Mouse (Mus musculus) neutrophil, adult 5-6 weeks (primary cell): ENCODE measurements around the gene Capn12. TPM values are rescaled to one million over a fixed set of nuclear protein-coding genes. Genes with fewer than 3 reads are reported as not detected.

Experiments used
- ATAC-seq: fragments of 151-379, 151-347 bp; 2 replicates; pipeline ENCODE4 v1.8.0; 2017; ENCODE audit warnings: mild to moderate bottlenecking, moderate TSS enrichment; ENCODE audit not compliant: insufficient number of reproducible peaks, poor library complexity, low FRiP score, severe bottlenecking; ENCODE audit errors: extremely low read depth
- total RNA-seq: library from RNA; stranded (forward); fragments of 200-1000 nt; gene quantifications from 2 replicates; pipeline ENCODE4 v1.2.3, GENCODE M21; 2017

Gene Capn12
- total RNA-seq, 1 experiment from 2014 or later: not detected

DNA sequence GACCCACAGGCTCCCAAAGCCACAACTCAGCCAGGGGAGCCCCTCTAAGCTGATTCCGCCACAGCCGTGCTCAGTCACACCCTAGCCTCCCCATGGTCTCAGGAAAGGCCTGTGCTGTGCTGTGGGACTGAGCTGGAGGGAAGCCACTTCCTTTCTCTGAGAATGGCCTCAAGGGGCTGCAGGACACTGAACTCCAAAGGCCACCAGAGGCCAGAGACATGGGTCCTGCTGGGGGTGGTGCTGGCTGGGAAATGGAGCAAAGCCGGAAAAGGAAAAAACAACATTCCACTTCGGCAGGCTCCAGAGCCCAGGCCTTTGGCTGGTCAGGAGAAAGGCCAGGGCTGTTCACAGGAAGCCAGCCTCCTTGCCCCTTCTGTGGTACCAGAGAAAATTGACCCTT is 30.4 kb downstream of the Capn12 start:
- ATAC-seq: no peak

DNA sequence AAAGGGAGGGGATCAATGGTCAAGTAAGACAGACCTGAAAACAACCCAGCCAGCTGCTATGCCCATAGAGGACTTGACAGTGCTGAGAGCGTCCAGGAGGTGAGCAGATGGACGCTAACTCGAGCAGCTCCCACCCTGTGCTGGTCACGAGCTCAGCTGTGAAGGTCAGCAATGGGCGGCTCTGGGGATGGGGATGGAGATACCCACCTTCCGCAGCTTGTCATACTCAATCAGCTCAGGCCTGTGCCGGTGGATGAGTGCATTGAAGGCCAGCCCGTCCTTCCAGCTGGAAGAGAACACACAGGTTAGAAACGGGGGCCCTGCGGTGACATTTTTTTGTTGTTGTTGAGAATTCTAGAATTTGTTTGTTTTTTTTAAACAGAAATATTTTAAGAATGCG is 31.9 kb downstream of the Capn12 start:
- ATAC-seq: no peak

DNA sequence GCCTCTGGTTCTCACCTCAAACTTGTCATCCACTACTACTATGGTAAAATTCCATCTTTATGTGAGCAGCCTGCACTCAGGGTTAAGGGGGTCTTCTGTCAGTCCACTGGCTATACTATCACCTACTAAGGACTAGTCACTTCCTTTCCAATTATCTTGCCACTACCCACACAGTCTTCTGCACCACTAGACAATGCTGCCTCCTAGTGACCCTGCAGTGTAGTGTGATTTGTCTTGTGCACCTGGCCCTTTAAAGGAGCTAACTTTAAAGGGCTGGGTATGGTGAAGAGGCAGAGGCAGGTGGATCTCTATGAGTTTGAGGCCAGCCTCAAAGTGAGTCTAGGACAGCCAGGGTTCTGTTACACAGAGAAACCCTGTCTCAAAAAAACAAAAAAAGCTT is 35.3 kb downstream of the Capn12 start:
- ATAC-seq: peak; percentile 36; the same call in 1 of the 2 replicates

DNA sequence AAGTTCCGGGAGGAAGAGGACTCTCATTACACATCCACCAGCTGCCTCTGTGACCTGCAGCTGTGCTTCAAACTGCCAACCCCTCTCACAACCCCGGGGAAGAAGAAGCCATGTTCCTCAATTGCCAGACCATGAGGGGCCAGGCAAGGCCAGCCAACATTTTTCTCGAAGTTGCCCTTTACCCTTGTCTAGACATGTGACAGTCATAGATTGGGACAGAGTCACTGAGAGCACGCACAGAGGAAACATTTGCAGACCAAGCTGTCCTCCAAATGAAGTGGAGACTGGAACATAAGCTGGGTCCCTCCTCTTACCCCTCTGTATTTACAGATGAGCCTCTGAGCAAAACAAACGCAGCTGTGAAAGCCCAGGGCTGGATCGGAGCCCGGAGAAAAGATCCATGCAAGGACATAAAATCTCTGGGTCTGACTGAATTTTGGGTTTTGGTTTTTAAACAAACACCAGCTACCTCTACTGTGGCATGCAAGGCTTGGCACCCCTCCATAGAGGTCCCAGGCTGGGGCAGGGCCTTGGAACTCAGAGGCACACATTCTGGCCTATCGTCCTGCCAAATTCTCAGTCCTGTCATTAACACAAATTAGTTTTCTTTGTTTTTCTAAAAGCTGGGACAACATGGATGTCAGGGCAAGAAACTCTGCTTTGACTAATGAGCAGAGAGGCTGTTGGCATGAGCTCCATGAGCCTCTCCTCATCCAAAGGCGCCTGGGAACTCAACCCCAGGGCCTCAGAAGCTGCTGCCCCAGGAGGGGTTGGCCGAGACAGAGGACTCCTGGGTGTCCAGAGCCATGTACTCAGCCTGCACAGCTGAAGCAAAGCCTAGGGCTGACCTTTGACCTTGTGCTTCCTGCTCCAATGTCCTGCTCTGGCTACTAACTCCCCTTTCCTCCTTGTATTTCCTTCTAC is 36.5 kb downstream of the Capn12 start:
- ATAC-seq: no peak

DNA sequence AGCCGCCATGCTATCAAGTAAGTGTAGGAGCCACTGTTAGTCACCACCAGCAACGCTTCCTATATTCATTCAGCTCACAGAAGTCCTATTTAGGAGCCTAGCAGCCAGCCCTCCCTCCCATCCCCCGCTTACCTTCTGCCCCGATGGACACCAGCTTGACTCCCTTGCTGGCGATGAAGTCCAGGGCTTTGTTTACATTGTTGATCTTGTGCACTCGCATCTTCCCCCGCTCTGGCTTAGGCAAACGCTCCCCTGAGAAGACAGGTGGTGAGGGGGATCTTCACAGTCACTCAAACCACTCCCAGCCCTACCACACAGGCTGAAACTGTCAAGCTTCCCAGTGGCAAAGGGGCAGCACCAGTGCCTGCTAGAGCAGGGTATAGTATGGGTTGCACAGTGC is 37.3 kb downstream of the Capn12 start:
- no peak for ATAC-seq

DNA sequence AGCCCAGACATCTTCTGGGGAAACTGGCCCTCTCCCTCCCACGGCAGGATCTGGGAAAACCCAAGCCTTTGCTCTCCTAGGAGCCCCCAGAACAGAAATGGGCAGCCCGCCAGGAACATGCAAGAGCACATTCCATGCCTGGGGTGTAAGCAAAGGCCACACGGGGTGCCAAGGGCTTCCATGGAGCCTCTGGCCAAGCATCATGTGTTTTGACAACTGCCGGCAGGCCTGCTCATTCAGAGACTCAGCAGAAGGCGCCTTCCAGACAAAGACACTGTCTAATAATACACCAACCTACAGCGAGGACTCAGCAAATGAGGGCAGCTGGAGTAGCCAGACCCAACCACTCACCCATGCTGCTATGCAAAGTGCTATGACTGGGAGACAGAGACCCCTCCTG is 38.6 kb downstream of the Capn12 start:
- ATAC-seq: no peak

DNA sequence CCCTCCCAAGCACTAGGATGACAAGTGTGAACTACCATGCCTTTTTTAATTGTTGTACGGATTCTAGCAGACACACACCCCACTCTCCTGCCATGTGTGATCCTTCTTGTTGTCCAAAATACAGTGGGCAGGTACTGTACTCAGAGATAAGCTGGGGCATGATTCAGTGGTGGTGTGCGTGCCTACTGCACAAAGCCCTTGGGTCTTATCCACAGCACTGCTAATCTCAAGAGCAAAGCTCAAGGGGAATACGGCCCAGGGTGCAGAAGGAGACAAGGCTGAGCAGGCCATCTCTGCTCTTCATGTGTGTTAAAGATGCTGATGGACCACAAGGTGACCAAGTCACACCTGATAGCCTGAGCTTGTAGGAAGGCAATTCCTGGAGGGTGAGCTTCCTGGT is 40.0 kb downstream of the Capn12 start:
- no peak for ATAC-seq

DNA sequence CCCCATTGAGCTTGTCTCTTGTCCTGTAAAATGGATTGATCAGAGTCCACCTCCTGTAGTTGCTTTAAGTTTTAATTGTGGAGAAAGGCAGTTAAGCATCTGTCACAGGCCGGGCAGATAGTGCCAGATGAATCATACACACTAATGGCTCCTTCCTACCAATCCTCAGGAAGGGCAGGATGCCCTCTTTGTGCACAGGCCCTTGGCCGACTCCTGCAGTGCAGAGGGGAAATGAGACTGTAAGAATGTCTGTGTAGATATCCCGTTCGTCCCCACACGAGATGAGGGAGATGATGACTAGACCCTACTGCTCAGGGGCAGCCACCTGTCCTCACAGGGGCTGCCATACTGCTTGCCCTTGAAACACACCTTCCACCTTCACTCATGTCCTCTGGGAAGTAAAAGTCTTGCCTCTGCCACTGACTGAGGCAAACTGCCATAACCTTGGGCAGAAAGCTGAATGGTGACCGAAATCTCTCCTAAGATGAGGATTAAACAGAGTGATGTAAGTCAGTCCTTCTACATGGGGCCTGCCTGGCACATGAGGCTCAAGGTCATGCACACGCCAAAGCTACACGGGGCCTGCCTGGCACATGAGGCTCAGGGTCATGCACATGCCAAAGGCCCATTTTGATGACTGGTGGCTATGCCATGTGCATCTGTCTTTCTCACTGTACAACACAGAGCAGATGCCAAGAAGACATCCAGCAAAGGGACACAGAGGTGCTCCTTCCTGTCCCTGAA is 40.7 kb downstream of the Capn12 start:
- no peak for ATAC-seq

DNA sequence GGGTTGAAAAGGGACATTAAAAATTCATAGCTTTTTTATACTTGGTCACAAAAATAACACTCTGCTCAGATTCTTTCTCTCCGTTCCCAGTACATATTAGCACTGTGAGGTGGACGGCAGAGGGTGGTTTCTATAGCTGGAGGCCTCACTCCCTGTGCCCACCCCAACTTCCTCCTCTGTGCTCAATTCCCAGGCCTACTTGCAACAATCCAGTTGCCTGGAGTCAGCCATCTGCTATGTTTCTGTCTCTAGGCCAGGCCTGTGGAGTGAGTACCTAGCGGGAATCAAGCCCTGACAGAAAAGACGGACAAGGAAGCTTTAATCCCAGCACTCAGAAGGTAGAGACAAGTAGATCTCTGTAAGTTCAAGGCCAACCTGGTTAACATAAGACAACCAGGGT is 41.4 kb downstream of the Capn12 start:
- no peak for ATAC-seq

DNA sequence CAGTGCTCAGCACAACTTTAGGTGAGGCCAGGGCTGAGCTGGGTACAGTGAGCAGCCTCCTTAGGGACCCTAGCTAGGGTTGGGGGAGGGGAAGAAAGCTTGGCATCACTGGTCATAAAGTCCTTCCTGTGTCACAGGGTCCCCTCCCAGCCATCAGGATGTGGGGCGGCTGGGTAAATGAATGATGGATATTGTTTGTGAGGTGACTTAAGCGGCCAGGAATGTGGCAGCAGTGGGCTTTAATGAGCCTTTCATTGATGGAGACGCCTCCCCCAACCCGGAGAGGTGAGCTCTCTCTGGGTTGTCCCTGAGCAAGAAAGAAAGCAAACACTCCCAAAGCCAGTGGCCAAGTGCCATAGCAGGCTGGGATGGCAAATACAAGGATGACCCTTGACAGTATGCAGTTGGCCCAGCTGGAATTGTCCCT is 42.7 kb downstream of the Capn12 start:
- ATAC-seq: no peak

DNA sequence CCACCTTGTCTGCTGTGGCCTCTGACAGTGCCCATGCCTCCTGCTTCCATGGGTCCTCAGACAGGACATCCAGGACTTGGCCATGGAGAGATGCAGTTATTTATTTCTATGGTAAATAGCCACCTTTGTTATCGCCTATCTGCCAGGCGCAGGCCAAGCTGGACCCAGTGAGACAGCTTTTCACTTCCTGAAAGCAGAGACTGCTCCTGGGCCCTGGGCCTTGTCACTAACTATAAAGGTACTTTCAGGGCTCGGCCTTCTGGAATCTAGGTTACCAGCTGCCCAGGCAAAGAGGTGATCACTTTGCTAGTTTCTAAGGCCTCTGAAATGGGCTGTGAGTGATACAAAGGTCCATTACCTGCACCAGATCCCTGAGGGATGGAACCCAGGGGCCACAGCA is 43.6 kb downstream of the Capn12 start:
- ATAC-seq: no peak

DNA sequence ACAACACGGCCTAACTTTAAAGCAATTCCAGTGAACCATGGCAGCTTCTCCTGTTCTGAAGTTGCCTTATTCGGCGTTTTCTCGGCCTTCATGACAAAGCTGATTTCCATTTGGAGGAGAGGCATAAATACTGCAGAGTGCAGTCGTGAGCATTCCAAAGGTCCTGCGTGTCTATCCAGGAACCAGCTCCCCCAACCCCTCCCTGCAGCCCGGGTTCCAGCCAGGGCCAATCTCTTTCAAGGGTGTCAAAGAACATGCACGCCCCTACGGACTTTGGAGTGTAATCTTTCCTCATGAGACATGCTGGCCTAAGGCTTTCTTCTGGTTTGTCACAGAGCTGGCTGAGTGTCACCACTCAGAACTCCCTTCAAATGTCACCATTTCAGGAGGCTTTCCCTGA is 44.1 kb downstream of the Capn12 start:
- ATAC-seq: no peak

DNA sequence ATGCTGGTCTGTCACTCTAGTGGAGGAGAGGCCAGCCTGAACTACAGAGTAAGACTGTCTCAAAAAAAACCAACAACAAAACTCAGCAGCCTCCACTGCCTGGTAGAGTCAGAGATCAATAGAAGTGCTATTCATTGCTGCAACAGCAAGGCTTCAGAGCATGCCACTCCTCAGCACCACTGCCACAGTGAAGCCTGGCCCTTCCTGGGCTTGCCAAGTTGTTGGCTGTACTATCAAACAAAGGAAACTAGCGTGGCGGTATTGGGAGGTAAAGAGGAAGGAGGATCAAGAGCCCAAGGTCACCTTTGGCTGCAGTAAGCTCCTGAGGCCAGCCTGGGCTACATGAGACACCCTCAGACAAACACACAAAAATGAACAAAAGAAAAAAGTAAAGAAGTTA is 45.0 kb downstream of the Capn12 start:
- ATAC-seq: no peak

DNA sequence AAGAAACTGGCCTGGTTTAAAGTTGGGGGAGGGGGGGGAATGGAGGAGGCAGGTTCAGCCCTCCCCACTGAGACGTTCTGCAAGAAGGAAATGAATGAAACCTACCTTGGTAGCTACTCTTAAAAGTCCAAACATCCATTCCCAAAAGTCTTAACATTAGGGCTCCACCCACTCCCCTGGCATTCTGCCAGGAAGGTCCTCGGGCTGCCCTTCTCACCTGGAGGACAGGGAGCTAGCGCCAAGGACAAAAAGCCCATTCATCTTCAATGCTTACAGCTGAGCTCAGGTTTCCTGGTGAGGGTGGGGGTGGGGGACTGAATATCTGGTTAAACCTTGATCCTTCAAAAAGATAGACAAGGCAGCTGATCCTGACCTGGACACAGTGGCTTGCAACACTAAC is 48.2 kb downstream of the Capn12 start:
- ATAC-seq: no peak

DNA sequence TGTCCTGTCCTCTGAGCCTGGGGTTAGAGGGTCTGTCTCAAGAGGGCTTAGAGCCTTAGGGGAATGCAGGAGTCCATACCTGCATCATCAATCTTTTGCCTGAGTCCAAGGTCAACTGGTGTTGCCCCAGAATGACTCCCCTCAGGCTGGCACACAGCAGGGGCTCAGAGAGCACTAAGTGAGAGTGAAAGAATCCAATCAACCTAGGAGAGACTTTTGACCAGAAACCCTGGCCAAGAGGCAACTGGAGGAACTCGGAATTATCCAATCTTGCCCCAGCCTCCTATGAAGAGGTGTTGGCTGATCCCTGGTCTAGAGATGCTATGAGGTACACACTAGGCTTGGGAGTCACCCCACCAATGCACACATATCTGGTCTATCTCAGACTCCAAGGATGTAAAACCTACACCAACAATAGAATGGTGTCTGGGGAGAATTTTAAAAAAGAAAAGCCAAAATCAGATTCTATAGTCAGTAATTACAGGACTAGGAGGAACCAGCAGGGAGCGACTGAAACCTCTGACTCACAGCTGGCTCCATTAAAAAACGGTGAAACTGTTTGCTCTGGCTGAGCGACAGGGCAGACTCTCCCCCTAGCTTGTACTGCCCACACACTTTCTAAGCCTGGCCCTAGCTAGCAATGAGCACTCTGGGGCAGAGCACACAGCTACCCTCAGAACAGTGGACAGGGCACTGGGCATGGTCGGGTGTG is 49.3 kb downstream of the Capn12 start:
- no peak for ATAC-seq

DNA sequence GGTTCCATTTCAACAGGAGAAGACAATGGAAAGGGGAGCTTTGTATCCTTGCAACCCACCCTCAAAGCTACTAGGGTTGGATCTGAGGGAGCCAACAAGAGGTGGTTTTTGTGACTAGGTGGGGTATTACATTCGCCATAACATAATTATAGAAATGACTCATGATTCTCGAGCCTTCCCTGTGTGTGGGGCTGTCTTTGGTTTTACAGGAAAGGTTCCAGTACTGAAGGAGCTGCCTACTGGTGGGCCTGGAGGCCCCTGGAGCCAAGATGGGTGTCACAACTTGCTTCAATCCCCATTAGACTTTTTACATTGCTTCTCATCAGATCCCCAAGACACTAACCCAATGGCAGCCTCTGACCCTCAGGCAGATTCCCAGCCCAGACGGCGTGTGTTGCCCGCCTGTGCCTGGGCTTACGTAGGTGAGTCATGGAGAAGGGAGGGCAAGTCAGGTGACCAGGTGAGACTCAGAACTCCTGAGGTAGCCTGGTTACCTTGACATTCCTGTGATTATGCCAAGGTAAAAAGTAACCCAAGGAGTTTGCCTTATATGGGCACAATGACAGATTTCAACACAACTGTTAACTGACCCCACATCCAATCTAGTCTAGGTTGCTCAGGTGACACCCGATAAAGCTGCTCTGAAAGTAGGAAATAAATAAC is 49.9 kb downstream of the Capn12 start:
- no peak for ATAC-seq

DNA sequence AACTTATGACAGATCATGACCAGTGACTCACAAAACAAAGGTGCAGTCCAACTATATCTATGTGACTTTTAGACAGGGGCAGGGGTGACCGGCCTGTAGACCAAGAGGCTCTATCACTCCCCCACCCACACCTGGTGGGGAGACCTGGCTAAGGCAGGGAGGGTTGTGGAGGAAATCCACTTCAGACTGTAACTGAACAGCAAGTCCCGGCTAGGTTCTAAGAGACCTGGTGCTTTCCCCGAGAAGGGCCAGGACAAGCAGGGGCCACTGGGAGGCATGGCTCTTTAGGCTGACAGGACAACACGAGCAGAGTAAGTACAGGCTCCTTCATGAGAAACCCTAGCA is 50.4 kb downstream of the Capn12 start:
- ATAC-seq: no peak

DNA sequence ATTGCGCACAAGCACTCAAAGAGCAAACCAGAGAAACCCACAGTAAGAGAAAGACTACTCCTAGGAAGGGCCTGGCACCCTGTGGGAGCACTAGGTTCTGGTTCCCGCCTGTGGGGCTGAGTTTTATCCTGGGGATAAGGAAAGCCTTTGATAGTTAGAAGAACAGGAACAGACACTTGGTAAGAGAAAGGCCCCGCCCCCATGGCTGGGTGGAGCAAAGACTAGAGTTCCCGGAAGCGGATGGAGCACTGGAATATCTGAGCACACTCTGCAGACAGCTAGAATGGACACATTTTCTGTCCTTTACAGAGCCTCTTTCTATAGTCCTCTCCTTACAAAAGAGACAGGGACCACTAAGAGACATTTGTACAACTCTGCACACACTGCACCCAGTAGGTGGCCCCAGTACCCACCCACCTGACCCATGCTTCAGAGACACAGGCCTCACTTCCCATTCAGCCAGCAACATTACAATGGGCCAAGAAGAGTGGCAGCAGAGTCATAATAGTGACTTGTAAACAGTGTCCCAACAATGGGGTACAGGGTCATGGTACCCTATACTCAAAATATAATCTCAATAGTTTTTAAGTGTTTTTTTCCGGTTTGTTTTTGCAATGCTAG is 51.3 kb downstream of the Capn12 start:
- ATAC-seq: no peak

DNA sequence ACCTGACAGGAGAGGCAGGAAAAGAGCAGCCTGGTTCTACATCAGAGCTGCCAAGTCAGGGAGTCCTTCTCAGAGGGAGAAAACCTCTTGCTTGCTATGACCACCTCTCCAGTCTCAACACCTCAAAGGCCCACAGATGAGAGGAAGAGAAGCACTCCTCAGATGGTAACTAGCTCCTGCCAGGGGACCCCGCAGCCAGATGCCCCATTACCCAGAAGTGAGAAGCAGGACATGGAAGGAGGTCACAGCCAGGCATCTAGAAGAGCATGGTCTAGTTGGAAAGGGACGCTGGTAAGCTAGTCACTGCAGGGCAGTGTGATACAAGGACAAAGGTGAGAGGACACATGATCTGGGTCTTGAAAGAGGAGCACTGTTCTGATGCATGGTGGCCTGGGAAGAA is 52.6 kb downstream of the Capn12 start:
- ATAC-seq: no peak
